Mouse (Mus musculus) megakaryocyte, embryonic 14.5 days (primary cell): Measurements from ENCODE around the gene Zic2. TPM values are rescaled to one million over a fixed set of nuclear protein-coding genes. Genes with fewer than 3 reads are reported as not detected.
"Not testable (repeated sequence)": the region's sequence is repeated elsewhere in the genome, so short reads cannot be mapped to it uniquely, and the experiment has no call there.

Experiments
- H3K27me3 ChIP-seq: replicated peaks from 2 replicates; pipeline ENCODE3; 2012; ENCODE audit warnings: inconsistent platforms
- H3K36me3 ChIP-seq: replicated peaks from 2 replicates; pipeline ENCODE3; 2012; ENCODE audit warnings: low read length, inconsistent platforms, mixed read lengths
- H3K4me1 ChIP-seq: 2 replicates; pipeline ENCODE4 v1.6.1; 2012; ENCODE audit warnings: inconsistent platforms
- H3K4me3 ChIP-seq: replicated peaks from 2 replicates; pipeline ENCODE3; 2012; ENCODE audit warnings: moderate library complexity, mild to moderate bottlenecking, inconsistent platforms
- H3K9me3 ChIP-seq: 2 replicates; pipeline ENCODE4 v1.6.1; 2012; ENCODE audit warnings: inconsistent platforms
- FLI1 ChIP-seq: IDR thresholded peaks from 2 replicates; pipeline ENCODE4 v1.6.1; 2012; ENCODE audit warnings: low read length, inconsistent platforms, mixed read lengths
- GATA1 ChIP-seq: IDR thresholded peaks from 3 replicates; pipeline ENCODE4 v1.6.1; 2012; ENCODE audit warnings: mixed read lengths, low read length, inconsistent platforms, borderline replicate concordance
- polyA plus RNA-seq: library from polyadenylated mRNA; stranded (reverse); fragments of >175 nt; gene quantifications from 2 replicates; pipeline ENCODE4 v1.2.3, GENCODE M21; 2012; ENCODE audit warnings: low replicate concordance; ENCODE audit not compliant: insufficient read depth

Gene Zic2
- polyA plus RNA-seq, 1 experiment = not detected

DNA sequence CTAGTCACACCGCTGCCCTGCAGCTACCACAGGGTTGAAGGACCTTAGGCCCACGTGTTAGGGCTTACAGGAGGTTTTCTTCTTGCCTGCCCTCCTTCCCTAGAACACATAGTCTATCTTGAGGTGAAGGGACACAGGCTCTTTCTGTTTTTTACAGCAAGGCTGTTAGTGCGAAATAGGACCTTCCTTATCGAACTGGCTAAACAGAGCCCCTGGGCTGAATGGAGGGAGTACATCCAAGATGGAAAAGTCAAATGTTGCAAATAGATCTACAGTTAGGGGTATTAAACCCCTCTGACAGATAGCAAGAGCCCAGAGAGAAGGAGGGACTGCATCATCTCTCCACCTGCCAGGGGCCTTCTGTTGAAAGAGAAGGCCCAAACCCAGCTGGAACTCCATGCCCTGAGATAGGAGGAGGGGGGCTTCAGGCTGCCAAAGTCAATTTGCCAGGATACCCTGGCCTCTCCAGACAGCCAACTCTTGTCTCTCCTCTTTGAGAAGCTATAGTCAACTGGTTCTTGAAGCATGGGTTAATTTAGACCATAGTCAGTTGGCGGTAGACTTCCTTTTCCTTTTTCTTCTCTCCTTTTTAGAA is 23.6 kb upstream of the Zic2 start:
- no peaks in the 10 kb centered on the region for H3K36me3 ChIP-seq
- TF ChIP-seq FLI1 (no peak), GATA1 (no peak)
- no peak overlapping the region for H3K4me3 ChIP-seq
- peaks cover 8% of the 10 kb centered on the region for H3K4me1 ChIP-seq
- peaks cover 75% of the 10 kb centered on the region for H3K27me3 ChIP-seq
- no peaks in the 10 kb centered on the region for H3K9me3 ChIP-seq

DNA sequence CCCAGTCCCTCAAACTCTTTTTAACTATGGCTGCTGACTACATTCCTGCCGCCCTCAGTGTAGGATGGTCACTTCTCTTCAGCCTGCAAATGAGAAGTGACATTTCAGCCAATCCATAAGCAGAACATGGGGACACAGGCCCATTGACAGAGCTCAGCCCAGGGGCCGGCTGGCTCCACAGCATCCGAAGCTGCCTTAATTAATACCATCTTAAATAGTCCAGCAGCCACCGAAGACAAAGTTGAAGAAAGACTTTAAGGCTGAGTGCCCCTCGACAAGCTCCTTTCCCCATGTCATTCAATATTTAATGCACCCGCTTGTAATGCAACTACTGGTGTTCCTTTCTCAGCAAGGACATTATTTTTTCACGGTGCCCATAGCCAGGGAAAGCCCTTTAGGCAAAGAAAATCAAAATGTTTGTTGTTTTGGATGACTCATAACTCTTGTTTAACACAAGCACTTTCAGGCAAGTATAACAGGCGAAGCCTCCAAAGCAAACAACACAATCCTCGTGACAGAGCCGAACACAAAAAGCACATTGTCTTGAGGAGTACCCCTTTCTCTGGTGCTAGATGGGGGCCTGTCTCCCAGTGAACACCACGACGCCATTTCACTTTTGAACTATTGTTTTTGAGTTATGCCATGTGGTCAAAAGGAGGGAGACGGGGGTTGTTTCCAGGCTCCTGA is 22.4 kb upstream of the Zic2 start:
- H3K27me3 ChIP-seq = peaks cover 69% of the 10 kb centered on the region
- peaks cover 8% of the 10 kb centered on the region for H3K4me1 ChIP-seq
- H3K36me3 ChIP-seq = no peaks in the 10 kb centered on the region
- H3K9me3 ChIP-seq = no peaks in the 10 kb centered on the region
- TF ChIP-seq FLI1 (no peak), GATA1 (no peak)
- peak overlapping the region; percentile 14 for H3K4me3 ChIP-seq

DNA sequence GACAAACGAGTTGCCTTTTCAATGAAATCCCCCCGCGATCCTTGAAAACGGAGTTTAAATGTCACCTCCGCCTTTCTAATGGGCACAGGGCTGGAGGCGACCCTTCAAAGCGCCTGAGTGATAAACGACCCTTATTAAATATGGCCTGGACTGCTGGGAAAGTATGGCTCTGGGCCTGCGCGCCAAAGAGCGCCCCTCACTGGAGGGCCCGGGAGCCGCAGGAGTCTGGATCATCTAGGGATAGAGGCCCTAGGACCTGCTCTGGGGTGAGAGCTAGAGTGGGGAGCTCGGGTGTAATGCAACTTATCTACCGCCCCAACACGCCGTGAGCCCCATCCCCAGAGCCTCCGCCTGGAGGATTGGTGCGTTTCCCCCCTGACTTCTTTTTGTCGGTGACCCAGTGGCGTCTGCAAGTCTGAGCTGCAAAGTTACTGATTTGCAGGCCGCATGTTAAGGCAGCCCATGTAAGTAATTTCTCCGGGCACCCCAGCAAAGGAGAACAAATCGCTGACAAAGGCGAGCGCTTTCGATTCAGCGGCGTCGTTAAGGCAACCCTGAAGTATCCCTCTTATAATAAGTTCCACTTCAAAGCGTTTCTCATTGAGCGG is 21.7 kb upstream of the Zic2 start:
- TF ChIP-seq FLI1 (no peak), GATA1 (no peak)
- H3K27me3 ChIP-seq = peaks cover 67% of the 10 kb centered on the region
- peaks cover 8% of the 10 kb centered on the region for H3K4me1 ChIP-seq
- H3K4me3 ChIP-seq = peak overlapping the region; percentile 81
- H3K36me3 ChIP-seq = no peaks in the 10 kb centered on the region
- H3K9me3 ChIP-seq = no peaks in the 10 kb centered on the region

- TF ChIP-seq FLI1 = no peak
- TF ChIP-seq GATA1 = no peak
- H3K36me3 ChIP-seq = no peaks in the 10 kb centered on the region
- peak overlapping the region; percentile 51 for H3K4me3 ChIP-seq
- H3K4me1 ChIP-seq = peaks cover 8% of the 10 kb centered on the region
- H3K9me3 ChIP-seq = no peaks in the 10 kb centered on the region
- H3K27me3 ChIP-seq = peaks cover 62% of the 10 kb centered on the region
These were observed 21.1 kb upstream of the Zic2 start for GRCm38 (mm10) chr14:122453996-122454738.

DNA sequence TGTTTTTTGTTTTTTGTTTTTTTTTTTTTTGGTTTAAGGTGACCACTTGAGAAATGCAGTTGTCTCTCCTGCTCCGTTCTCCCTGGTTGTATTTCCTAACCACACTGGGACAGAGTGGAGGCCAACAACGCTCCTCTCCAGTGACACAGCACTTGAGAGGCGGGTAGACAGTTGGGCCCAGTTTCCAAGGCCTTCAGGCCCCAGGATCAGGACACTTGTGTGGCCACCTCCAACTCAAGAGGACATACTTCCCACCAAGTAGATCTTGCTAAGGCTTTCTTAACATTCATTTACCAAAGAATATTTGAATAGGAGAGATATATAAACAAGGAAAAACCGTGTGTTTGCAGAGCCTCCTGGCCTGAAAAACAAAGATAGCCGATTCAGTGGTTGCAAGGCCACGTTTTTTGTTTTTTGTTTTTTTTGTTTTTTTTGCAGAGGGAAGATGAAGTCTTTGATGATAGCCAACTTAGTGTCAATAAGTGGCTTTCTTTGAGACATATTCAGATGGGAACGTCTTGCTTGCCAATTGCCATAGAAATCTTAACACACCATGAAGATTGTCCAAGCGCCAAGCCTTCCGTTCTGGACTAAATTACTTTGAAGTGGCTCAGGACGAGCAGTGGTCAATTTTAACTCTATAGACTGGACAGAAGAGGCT is 20.2 kb upstream of the Zic2 start:
- no peaks in the 10 kb centered on the region for H3K36me3 ChIP-seq
- H3K4me3 ChIP-seq = no peak overlapping the region
- H3K4me1 ChIP-seq = peaks cover 8% of the 10 kb centered on the region
- TF ChIP-seq GATA1 (no peak), FLI1 (no peak)
- H3K9me3 ChIP-seq = no peaks in the 10 kb centered on the region
- peaks cover 58% of the 10 kb centered on the region for H3K27me3 ChIP-seq

- Histone ChIP-seq H3K27me3 (peaks cover 57% of the 10 kb centered on the region), H3K9me3 (no peaks in the 10 kb centered on the region), H3K36me3 (no peaks in the 10 kb centered on the region), H3K4me3 (no peak overlapping the region), H3K4me1 (peaks cover 8% of the 10 kb centered on the region)
- TF ChIP-seq FLI1 (no peak), GATA1 (no peak)
These were observed 19.7 kb upstream of the Zic2 start for GRCm38 (mm10) chr14:122455562-122455958.

GRCm38 (mm10) chr14:122459332-122459731 is 15.9 kb upstream of the Zic2 start:
- Histone ChIP-seq H3K4me1 (peaks cover 14% of the 10 kb centered on the region), H3K27me3 (peaks cover 51% of the 10 kb centered on the region)
- H3K9me3 ChIP-seq, H3K4me3 ChIP-seq, H3K36me3 ChIP-seq: not testable (repeated sequence)

GRCm38 (mm10) chr14:122459776-122460175 is 15.5 kb upstream of the Zic2 start:
- peaks cover 7% of the 10 kb centered on the region for H3K9me3 ChIP-seq
- H3K4me3 ChIP-seq = no peak overlapping the region
- peaks cover 52% of the 10 kb centered on the region for H3K27me3 ChIP-seq
- peaks cover 18% of the 10 kb centered on the region for H3K4me1 ChIP-seq
- TF ChIP-seq FLI1 = no peak
- no peak for TF ChIP-seq GATA1
- no peaks in the 10 kb centered on the region for H3K36me3 ChIP-seq

DNA sequence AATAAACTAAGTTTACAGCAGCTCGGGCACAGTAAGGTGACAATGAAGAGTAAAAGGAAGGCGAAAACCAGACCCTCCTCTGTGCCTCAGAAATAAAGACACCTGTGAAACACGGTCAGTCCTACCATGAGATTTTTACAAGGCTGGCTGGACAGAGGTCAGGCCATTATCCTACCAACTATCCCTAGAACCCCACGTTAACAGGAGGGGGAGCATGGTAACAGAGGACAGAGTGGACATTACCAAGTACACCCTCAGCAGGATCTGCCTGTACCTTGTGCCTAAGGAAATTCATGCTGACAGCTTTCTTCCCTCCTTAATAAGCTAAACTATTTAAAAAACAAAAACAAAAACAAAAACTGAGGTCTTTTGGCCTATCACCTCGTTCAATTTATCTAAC is 15.0 kb upstream of the Zic2 start:
- H3K9me3 ChIP-seq = peaks cover 7% of the 10 kb centered on the region
- H3K4me1 ChIP-seq = peaks cover 23% of the 10 kb centered on the region
- TF ChIP-seq GATA1 (no peak), FLI1 (no peak)
- peaks cover 52% of the 10 kb centered on the region for H3K27me3 ChIP-seq
- no peak overlapping the region for H3K4me3 ChIP-seq
- H3K36me3 ChIP-seq = no peaks in the 10 kb centered on the region
